Mouse (Mus musculus) testis, adult 2 months (tissue): ENCODE data around the gene Lrrc3c.

Experiments
- CTCF ChIP-seq: fragments of 200-500 bp; IDR thresholded peaks from 2 replicates; pipeline ENCODE4 v1.5.1; 2012; ENCODE audit warnings: low read depth, mild to moderate bottlenecking, inconsistent platforms, low read length, moderate library complexity; ENCODE audit not compliant: control insufficient read depth, insufficient read depth, insufficient replicate concordance
- POLR2A ChIP-seq: fragments of 200-500 bp; IDR thresholded peaks from 2 replicates; pipeline ENCODE4 v1.6.1; 2012; ENCODE audit warnings: low read depth, mild to moderate bottlenecking, inconsistent platforms, low read length, moderate library complexity; ENCODE audit not compliant: control insufficient read depth

- no peak for TF ChIP-seq CTCF
- TF ChIP-seq POLR2A = no peak
Observed at GRCm38 (mm10) chr11:98595021-98595420, 3.1 kb upstream of the Lrrc3c start.
